Mouse (Mus musculus) layer of hippocampus, adult 2 months (tissue): ENCODE results near the gene Ssh1. TPM values are rescaled to one million over a fixed set of nuclear protein-coding genes. Genes with fewer than 3 reads are reported as not detected.

ENCODE experiments used
- DNase-seq, 2 experiments: peaks; one replicate each; pipeline ENCODE4 v3.0.0; 2022; ENCODE audit warnings: low spot score in 2 of 2
- H3K27ac ChIP-seq: fragments of 200-600 bp; 2 replicates; pipeline ENCODE4 v1.8.1; 2022
- H3K4me3 ChIP-seq: fragments of 200-600 bp; 2 replicates; pipeline ENCODE4 v1.8.1; 2022; ENCODE audit warnings: mild to moderate bottlenecking
- CTCF ChIP-seq: fragments of 200-600 bp; conservative IDR thresholded peaks from 2 replicates; pipeline ENCODE4 v1.8.1; 2022; ENCODE audit warnings: antibody characterized with exemption, mild to moderate bottlenecking, moderate library complexity
- total RNA-seq, 2 experiments: library from RNA; stranded (reverse); gene quantifications; 2 replicates each; pipeline ENCODE4 v1.2.3; 2021

Ssh1 gene
- total RNA-seq, 2 experiments from 2014 or later = 25.8 to 28.1 TPM

- TF ChIP-seq CTCF = no peak
- Histone ChIP-seq H3K27ac (no peak overlapping the region), H3K4me3 (no peak overlapping the region)
- DNase-seq = no peak
Measured at GRCm38 (mm10) chr5:113930648-113931609, 62.8 kb downstream of the Ssh1 start.

GRCm38 (mm10) chr5:113929950-113930647, 63.6 kb downstream of the Ssh1 start:
- no peak overlapping the region for H3K4me3 ChIP-seq
- no peak for TF ChIP-seq CTCF

GRCm38 (mm10) chr5:113929526-113929925, 64.2 kb downstream of the Ssh1 start:
- DNase-seq = no peak
- no peak overlapping the region for H3K27ac ChIP-seq
- H3K4me3 ChIP-seq = no peak overlapping the region
- TF ChIP-seq CTCF = peak; percentile 58

More at GRCm38 (mm10) chr5:113929950-113930647, 63.6 kb downstream of the Ssh1 start:
- H3K27ac ChIP-seq = no peak overlapping the region
- no peak for DNase-seq

GRCm38 (mm10) chr5:113924608-113925007, 69.1 kb downstream of the Ssh1 start:
- no peak for DNase-seq
- Histone ChIP-seq H3K4me3 (no peak overlapping the region), H3K27ac (no peak overlapping the region)
- no peak for TF ChIP-seq CTCF

GRCm38 (mm10) chr5:113921310-113922166, 72.2 kb downstream of the Ssh1 start:
- Histone ChIP-seq H3K4me3 (no peak overlapping the region), H3K27ac (no peak overlapping the region)
- no peak for TF ChIP-seq CTCF
- DNase-seq = no peak

GRCm38 (mm10) chr5:113919060-113919459, 74.6 kb downstream of the Ssh1 start:
- no peak for DNase-seq
- H3K4me3 ChIP-seq = no peak overlapping the region
- no peak for TF ChIP-seq CTCF
- H3K27ac ChIP-seq = no peak overlapping the region

- TF ChIP-seq CTCF = no peak
- Histone ChIP-seq H3K4me3 (no peak overlapping the region), H3K27ac (no peak overlapping the region)
- DNase-seq = no peak
Measured at GRCm38 (mm10) chr5:113918654-113919053, 75.0 kb downstream of the Ssh1 start.

- H3K27ac ChIP-seq = no peak overlapping the region
- TF ChIP-seq CTCF = no peak
- DNase-seq = no peak
- no peak overlapping the region for H3K4me3 ChIP-seq
Measured at GRCm38 (mm10) chr5:113910705-113911104, 83.0 kb downstream of the Ssh1 start.

GRCm38 (mm10) chr5:113910065-113910701, 83.5 kb downstream of the Ssh1 start:
- Histone ChIP-seq H3K4me3 (no peak overlapping the region), H3K27ac (no peak overlapping the region)
- TF ChIP-seq CTCF = no peak
- peak in 1 of 2 experiments; percentile 35 for DNase-seq

- TF ChIP-seq CTCF = peak; percentile 86
- Histone ChIP-seq H3K27ac (peak within 1 kb of the TSS; percentile 95), H3K4me3 (peak within 1 kb of the TSS; percentile 83)
- DNase-seq = peak; percentile 96 to 100
Measured at GRCm38 (mm10) chr5:113908592-113909441, 84.9 kb downstream of the Ssh1 start, which contains the start of gene Coro1c. TSS of gene Coro1c (minus strand) at chr5:113908758.
